Mouse (Mus musculus): ENCODE data around the gene Rmdn2. TPM values are rescaled to one million over a fixed set of nuclear protein-coding genes. Genes with fewer than 3 reads are reported as not detected.

Gene Rmdn2
- polyA plus RNA-seq, 1 experiment from 2014 or later, result 7.2 TPM

DNA sequence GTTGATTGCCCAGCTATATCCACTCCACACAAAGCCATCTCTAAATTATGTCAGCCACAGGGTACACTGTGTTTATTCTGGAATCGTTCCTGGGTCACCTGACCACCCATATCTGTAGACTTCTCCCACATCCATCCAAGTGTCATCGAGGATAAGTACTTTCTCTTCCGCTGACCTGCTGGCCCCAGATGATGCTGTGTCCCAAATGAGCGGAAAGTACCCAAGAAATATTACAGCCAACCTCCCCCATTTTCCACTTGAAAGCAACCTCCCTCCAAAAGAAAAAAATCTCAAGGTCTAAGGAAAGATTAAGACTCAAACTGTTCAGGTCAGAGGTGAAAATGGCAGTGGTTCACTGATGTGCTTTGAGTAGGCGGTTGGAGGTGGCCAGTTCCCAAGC lies 131.0 kb downstream of the Rmdn2 start:
- TF ChIP-seq CTCF (IDR thresholded peaks at IDR 0.05; ENCODE audit: low read depth) (no peak), EP300 (optimal IDR thresholded peaks at IDR 0.05) (no peak)
- Histone ChIP-seq H3K9me3 (ENCODE audit: control insufficient read depth, low read length) (no peaks in the 10 kb centered on the region), H3K4me1 (replicated peaks; ENCODE audit: control insufficient read depth, insufficient read depth) (peaks cover 3% of the 10 kb centered on the region), H3K9ac (ENCODE audit: low read length) (no peak overlapping the region), H3K4me2 (replicated peaks; ENCODE audit: low read depth) (no peak overlapping the region), H3K4me3 (ENCODE audit: low read depth, low read length) (no peak overlapping the region), H3K27ac (replicated peaks) (no peak overlapping the region), H3K36me3 (ENCODE audit: control insufficient read depth, insufficient read depth, low read length) (no peaks in the 10 kb centered on the region), H3K27me3 (ENCODE audit: control insufficient read depth, insufficient read depth, low read length) (no peaks in the 10 kb centered on the region)
- WGBS, result 68% methylated on average over 5 of the region's 5 CpGs
- DNase-seq (ENCODE audit: low spot score) (no peak), ATAC-seq (ENCODE audit: low FRiP score, low TSS enrichment) (no peak)

Other genes with a start within 250 kb of the Rmdn2 start
- 5.5 and 6.9 TPM in 2 replicates for gene Cyp1b1, start 103.2 kb downstream of the Rmdn2 start, polyA plus RNA-seq (2015; fragmentation: Nextera tagmentation; extraction: Ambion mirVana)

Data from stomach, postnatal 0 days (tissue).